Mouse (Mus musculus): ENCODE measurements at regions not wholly inside any gene's neighbourhood (a gene's known extent, or its start where the extent isn't known, plus 50 kb on each side); places are given as distances from the start of the nearest gene placed in this dataset.

DNA sequence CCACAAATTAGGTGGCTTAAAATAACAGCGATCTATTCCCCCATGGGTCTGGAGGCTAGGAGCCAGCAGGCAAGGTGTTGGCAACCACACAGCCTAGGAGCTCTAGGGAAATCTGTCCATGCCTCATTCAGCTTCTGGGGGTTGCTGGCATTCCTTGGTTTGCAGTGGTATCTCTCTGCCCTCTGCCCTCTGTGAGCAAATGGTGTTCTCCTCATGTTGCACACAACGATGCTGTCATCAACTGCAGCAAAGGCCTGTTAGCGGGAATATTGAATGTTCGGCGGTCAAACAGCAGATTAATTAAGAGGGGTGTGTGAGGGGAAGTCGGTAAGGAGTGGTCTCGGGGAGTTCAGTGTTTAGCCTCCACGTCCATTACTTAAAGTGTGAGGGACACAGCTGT, 262.7 kb upstream of the Pabpc6 start:
- WGBS, result 91% methylated on average over 8 of the region's 8 CpGs
- Histone ChIP-seq H3K4me3 (ENCODE audit: low read depth, low read length) (no peak overlapping the region), H3K36me3 (ENCODE audit: insufficient read depth, low read length) (no peaks in the 10 kb centered on the region), H3K27me3 (ENCODE audit: insufficient read depth, low read length) (no peaks in the 10 kb centered on the region), H3K4me1 (ENCODE audit: insufficient read depth, low read length) (peaks cover 5% of the 10 kb centered on the region; the same call in 1 of the 2 replicates), H3K27ac (ENCODE audit: low read depth, low read length) (no peak overlapping the region), H3K4me2 (ENCODE audit: low read depth, low read length, poor library complexity, severe bottlenecking) (no peak overlapping the region), H3K9ac (replicated peaks; ENCODE audit: low read length, poor library complexity, severe bottlenecking) (no peak overlapping the region), H3K9me3 (ENCODE audit: low read length) (no peaks in the 10 kb centered on the region)
- DNase-seq (ENCODE audit: low spot score), result no peak
- TF ChIP-seq CTCF (IDR thresholded peaks at IDR 0.05), result no peak
- no peak for ATAC-seq (ENCODE audit: low FRiP score)

DNA sequence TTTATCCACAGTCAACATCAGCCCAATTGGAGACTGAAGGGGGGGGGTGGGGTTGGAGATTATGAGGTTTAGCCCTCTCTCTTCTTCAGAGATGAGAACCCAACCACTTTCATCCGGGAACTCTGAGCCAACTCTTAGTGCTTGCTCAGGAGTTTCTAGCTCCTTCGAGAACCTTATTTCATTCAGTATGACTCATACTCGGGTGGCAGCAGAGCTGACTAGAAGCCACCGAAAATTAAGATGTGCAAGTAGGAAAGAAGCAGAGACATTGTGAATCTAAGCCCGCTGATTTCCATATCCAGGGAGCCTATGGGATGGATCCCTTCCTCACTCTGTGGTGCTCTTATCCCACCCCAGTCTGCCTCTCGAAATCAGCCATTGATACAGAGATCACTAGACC, 262.0 kb upstream of the Pabpc6 start:
- Histone ChIP-seq H3K4me2 (ENCODE audit: low read depth, low read length, poor library complexity, severe bottlenecking) (no peak overlapping the region), H3K27ac (ENCODE audit: low read depth, low read length) (no peak overlapping the region), H3K27me3 (ENCODE audit: insufficient read depth, low read length) (no peaks in the 10 kb centered on the region), H3K4me3 (ENCODE audit: low read depth, low read length) (no peak overlapping the region), H3K36me3 (ENCODE audit: insufficient read depth, low read length) (no peaks in the 10 kb centered on the region), H3K9ac (replicated peaks; ENCODE audit: low read length, poor library complexity, severe bottlenecking) (no peak overlapping the region), H3K4me1 (ENCODE audit: insufficient read depth, low read length) (peaks cover 5% of the 10 kb centered on the region; the same call in 1 of the 2 replicates), H3K9me3 (ENCODE audit: low read length) (no peaks in the 10 kb centered on the region)
- 73% methylated on average over 6 of the region's 6 CpGs for WGBS
- TF ChIP-seq CTCF (IDR thresholded peaks at IDR 0.05), result no peak
- ATAC-seq (ENCODE audit: low FRiP score) (no peak), DNase-seq (ENCODE audit: low spot score) (no peak)

DNA sequence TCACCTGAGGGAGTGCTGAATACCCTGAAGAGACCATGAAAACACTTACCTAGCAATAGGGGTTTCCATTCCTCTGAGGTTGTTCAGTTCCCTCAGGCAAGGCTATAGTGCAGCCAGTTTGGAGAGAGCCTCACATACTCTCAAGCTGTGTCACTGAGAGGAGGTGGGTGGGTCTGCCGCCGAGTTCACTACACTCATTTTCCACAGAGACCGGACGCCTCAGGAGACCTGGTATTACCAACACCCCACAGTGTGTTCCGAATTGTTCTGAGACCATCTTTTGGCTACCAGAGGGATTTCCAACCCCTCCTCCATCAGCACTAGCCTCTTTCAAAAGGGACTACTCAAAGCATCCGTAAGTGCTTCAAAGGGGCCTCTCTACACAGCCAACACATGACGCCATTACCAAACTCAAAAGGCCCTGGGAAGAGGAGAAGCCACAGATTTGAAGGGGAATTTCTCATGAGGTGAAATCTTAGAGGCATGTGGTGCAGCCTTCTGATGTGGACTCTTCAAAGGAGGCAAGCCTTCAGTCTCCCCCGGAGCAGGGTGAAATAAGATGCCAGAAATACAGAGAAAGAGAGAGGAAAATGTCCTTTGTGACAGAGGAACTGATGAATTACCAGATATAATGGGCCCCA, 260.1 kb upstream of the Pabpc6 start:
- Histone ChIP-seq H3K9ac (replicated peaks; ENCODE audit: low read length, poor library complexity, severe bottlenecking) (no peak overlapping the region), H3K27me3 (ENCODE audit: insufficient read depth, low read length) (no peaks in the 10 kb centered on the region), H3K4me3 (ENCODE audit: low read depth, low read length) (no peak overlapping the region), H3K4me1 (ENCODE audit: insufficient read depth, low read length) (peaks cover 5% of the 10 kb centered on the region; the same call in 1 of the 2 replicates), H3K27ac (ENCODE audit: low read depth, low read length) (no peak overlapping the region), H3K9me3 (ENCODE audit: low read length) (no peaks in the 10 kb centered on the region), H3K36me3 (ENCODE audit: insufficient read depth, low read length) (no peaks in the 10 kb centered on the region), H3K4me2 (ENCODE audit: low read depth, low read length, poor library complexity, severe bottlenecking) (no peak overlapping the region)
- 46% methylated on average over 8 of the region's 8 CpGs for WGBS
- ATAC-seq (ENCODE audit: low FRiP score), result no peak
- TF ChIP-seq CTCF (IDR thresholded peaks at IDR 0.05), result no peak
- no peak for DNase-seq (ENCODE audit: low spot score)

DNA sequence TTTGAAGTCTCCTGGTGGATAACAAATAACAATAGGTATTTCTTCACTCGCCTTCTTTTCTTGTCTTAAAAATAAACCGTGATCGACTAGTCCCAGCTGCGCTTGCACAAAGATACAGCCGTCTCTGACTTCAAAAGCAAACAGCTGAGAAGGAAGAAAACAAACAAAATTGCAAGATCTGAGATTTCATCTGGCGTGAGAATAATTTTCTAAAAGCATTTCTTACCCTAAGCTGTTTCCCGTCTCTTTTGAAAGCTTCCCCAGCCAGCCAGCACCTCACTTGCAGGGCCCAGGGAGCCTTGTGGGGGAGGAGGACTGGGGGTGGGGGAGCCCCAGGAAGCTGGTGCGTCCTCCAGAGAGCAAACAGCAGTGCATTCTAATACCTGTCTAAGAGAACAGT, 258.2 kb upstream of the Pabpc6 start:
- Histone ChIP-seq H3K4me1 (ENCODE audit: insufficient read depth, low read length) (peaks cover 5% of the 10 kb centered on the region; the same call in 1 of the 2 replicates), H3K27ac (ENCODE audit: low read depth, low read length) (no peak overlapping the region), H3K27me3 (ENCODE audit: insufficient read depth, low read length) (no peaks in the 10 kb centered on the region), H3K9me3 (ENCODE audit: low read length) (no peaks in the 10 kb centered on the region), H3K4me2 (ENCODE audit: low read depth, low read length, poor library complexity, severe bottlenecking) (no peak overlapping the region), H3K36me3 (ENCODE audit: insufficient read depth, low read length) (no peaks in the 10 kb centered on the region), H3K4me3 (ENCODE audit: low read depth, low read length) (no peak overlapping the region), H3K9ac (replicated peaks; ENCODE audit: low read length, poor library complexity, severe bottlenecking) (no peak overlapping the region)
- ATAC-seq (ENCODE audit: low FRiP score) (no peak), DNase-seq (ENCODE audit: low spot score) (no peak)
- WGBS, result 36% methylated on average over 8 of the region's 8 CpGs
- TF ChIP-seq CTCF (IDR thresholded peaks at IDR 0.05), result no peak

DNA sequence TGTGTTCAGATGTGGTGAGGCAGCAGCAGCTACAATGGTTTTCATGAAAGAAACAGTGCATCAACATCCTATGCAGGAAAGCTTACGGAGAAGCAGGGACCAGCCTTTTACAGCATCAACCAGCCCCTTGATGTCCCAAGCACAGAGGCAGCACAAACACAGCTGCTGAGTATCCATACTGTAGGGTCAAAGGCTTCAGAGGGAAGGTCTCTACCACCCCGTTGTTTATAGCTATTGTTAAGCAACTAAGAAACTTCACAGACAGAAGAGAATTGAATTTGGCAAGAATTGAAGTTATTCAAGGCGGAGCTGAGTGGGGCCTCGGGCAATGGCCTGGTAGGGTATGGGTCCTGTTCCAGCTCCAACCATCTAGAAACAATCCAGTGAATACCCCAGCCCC, 256.8 kb upstream of the Pabpc6 start:
- WGBS, result 63% methylated on average over 4 of the region's 4 CpGs
- no peak overlapping the region for H3K4me3 ChIP-seq (ENCODE audit: low read depth, low read length)
- no peak overlapping the region for H3K4me2 ChIP-seq (ENCODE audit: low read depth, low read length, poor library complexity, severe bottlenecking)
- no peaks in the 10 kb centered on the region for H3K36me3 ChIP-seq (ENCODE audit: insufficient read depth, low read length)
- DNase-seq (ENCODE audit: low spot score) (no peak), ATAC-seq (ENCODE audit: low FRiP score) (no peak)
- peaks cover 5% of the 10 kb centered on the region; the same call in 1 of the 2 replicates for H3K4me1 ChIP-seq (ENCODE audit: insufficient read depth, low read length)
- no peak overlapping the region for H3K9ac ChIP-seq (replicated peaks; ENCODE audit: low read length, poor library complexity, severe bottlenecking)
- no peaks in the 10 kb centered on the region for H3K27me3 ChIP-seq (ENCODE audit: insufficient read depth, low read length)
- H3K27ac ChIP-seq (ENCODE audit: low read depth, low read length), result no peak overlapping the region
- H3K9me3 ChIP-seq (ENCODE audit: low read length), result no peaks in the 10 kb centered on the region
- TF ChIP-seq CTCF (IDR thresholded peaks at IDR 0.05), result no peak

DNA sequence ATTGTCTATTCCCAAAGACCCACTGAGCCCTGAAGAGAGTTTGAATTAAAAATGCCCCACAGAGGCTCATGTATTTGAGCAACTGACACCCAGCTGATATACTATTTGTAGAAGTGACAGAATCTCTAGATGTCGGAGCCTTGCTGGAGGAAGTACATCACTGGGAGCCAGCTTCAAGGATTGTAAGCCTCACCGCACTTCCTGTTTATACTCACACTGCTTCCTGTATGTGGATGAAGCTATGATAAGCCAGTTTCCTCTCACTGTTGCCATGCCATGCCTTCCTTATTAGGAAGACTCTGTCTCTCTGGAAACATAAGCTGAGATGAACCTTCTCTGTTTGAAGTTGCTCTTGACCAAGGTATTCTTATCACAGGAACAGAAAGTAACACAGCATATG, 251.8 kb upstream of the Pabpc6 start:
- DNase-seq (ENCODE audit: low spot score) (no peak), ATAC-seq (ENCODE audit: low FRiP score) (no peak)
- H3K27me3 ChIP-seq (ENCODE audit: insufficient read depth, low read length), result no peaks in the 10 kb centered on the region
- H3K4me3 ChIP-seq (ENCODE audit: low read depth, low read length), result no peak overlapping the region
- H3K9me3 ChIP-seq (ENCODE audit: low read length), result no peaks in the 10 kb centered on the region
- H3K27ac ChIP-seq (ENCODE audit: low read depth, low read length), result no peak overlapping the region
- no peak overlapping the region for H3K9ac ChIP-seq (replicated peaks; ENCODE audit: low read length, poor library complexity, severe bottlenecking)
- H3K4me1 ChIP-seq (ENCODE audit: insufficient read depth, low read length), result no peaks in the 10 kb centered on the region
- no peaks in the 10 kb centered on the region for H3K36me3 ChIP-seq (ENCODE audit: insufficient read depth, low read length)
- whole genome bisulfite sequencing, result 93% methylated on average over 2 of the region's 2 CpGs
- no peak for TF ChIP-seq CTCF (IDR thresholded peaks at IDR 0.05)
- H3K4me2 ChIP-seq (ENCODE audit: low read depth, low read length, poor library complexity, severe bottlenecking), result no peak overlapping the region
